Mouse (Mus musculus): ENCODE data around the gene Tmpo. TPM values are rescaled to one million over a fixed set of nuclear protein-coding genes. Genes with fewer than 3 reads are reported as not detected.

Tmpo gene
- polyA plus RNA-seq, 1 experiment = 265 TPM

GRCm38 (mm10) chr10:91199238-91199780 lies 18.2 kb upstream of the Tmpo start:
- no peak overlapping the region for H3K27ac ChIP-seq (ENCODE audit: insufficient read depth, low read length)
- no peak overlapping the region for H3K9ac ChIP-seq (ENCODE audit: low read depth, poor library complexity, severe bottlenecking)
- TF ChIP-seq EP300 (IDR thresholded peaks at IDR 0.05; ENCODE audit: insufficient read depth, low read depth, low read length) = no peak

GRCm38 (mm10) chr10:91197704-91198103 lies 16.6 kb upstream of the Tmpo start:
- Histone ChIP-seq H3K9ac (ENCODE audit: low read depth, poor library complexity, severe bottlenecking) (no peak overlapping the region), H3K36me3 (ENCODE audit: control insufficient read depth, insufficient read depth, low read length, poor library complexity, severe bottlenecking) (no peaks in the 10 kb centered on the region), H3K4me3 (ENCODE audit: low read depth, low read length) (no peak overlapping the region), H3K4me1 (ENCODE audit: control insufficient read depth, insufficient read depth, low read length) (no peaks in the 10 kb centered on the region), H3K27me3 (ENCODE audit: control insufficient read depth, insufficient read depth, low read length, poor library complexity, severe bottlenecking) (no peaks in the 10 kb centered on the region), H3K9me3 (replicated peaks; ENCODE audit: control insufficient read depth, insufficient read depth, low read length, poor library complexity, severe bottlenecking) (peaks cover 6% of the 10 kb centered on the region; the same call in 1 of the 2 replicates), H3K27ac (ENCODE audit: insufficient read depth, low read length) (no peak overlapping the region)
- TF ChIP-seq CTCF (IDR thresholded peaks at IDR 0.05; ENCODE audit: low read depth, low read length) (no peak), POLR2A (IDR thresholded peaks at IDR 0.05; ENCODE audit: insufficient read depth, low read length) (no peak), EP300 (IDR thresholded peaks at IDR 0.05; ENCODE audit: insufficient read depth, low read depth, low read length) (no peak)

More at GRCm38 (mm10) chr10:91199238-91199780, 18.2 kb upstream of the Tmpo start:
- H3K9me3 ChIP-seq (replicated peaks; ENCODE audit: control insufficient read depth, insufficient read depth, low read length, poor library complexity, severe bottlenecking) = peaks cover 6% of the 10 kb centered on the region; the same call in 1 of the 2 replicates
- no peaks in the 10 kb centered on the region for H3K27me3 ChIP-seq (ENCODE audit: control insufficient read depth, insufficient read depth, low read length, poor library complexity, severe bottlenecking)
- no peaks in the 10 kb centered on the region for H3K36me3 ChIP-seq (ENCODE audit: control insufficient read depth, insufficient read depth, low read length, poor library complexity, severe bottlenecking)
- no peak overlapping the region for H3K4me3 ChIP-seq (ENCODE audit: low read depth, low read length)
- H3K4me1 ChIP-seq (ENCODE audit: control insufficient read depth, insufficient read depth, low read length) = no peaks in the 10 kb centered on the region

GRCm38 (mm10) chr10:91196778-91197177 lies 15.7 kb upstream of the Tmpo start:
- H3K4me3 ChIP-seq (ENCODE audit: low read depth, low read length) = no peak overlapping the region
- TF ChIP-seq EP300 (IDR thresholded peaks at IDR 0.05; ENCODE audit: insufficient read depth, low read depth, low read length) (no peak), POLR2A (IDR thresholded peaks at IDR 0.05; ENCODE audit: insufficient read depth, low read length) (no peak), CTCF (IDR thresholded peaks at IDR 0.05; ENCODE audit: low read depth, low read length) (no peak)
- H3K36me3 ChIP-seq (ENCODE audit: control insufficient read depth, insufficient read depth, low read length, poor library complexity, severe bottlenecking) = no peaks in the 10 kb centered on the region
- no peaks in the 10 kb centered on the region for H3K27me3 ChIP-seq (ENCODE audit: control insufficient read depth, insufficient read depth, low read length, poor library complexity, severe bottlenecking)
- peaks cover 6% of the 10 kb centered on the region; the same call in 1 of the 2 replicates for H3K9me3 ChIP-seq (replicated peaks; ENCODE audit: control insufficient read depth, insufficient read depth, low read length, poor library complexity, severe bottlenecking)
- no peak overlapping the region for H3K27ac ChIP-seq (ENCODE audit: insufficient read depth, low read length)
- H3K4me1 ChIP-seq (ENCODE audit: control insufficient read depth, insufficient read depth, low read length) = no peaks in the 10 kb centered on the region
- no peak overlapping the region for H3K9ac ChIP-seq (ENCODE audit: low read depth, poor library complexity, severe bottlenecking)

GRCm38 (mm10) chr10:91195680-91196079 lies 14.6 kb upstream of the Tmpo start:
- Histone ChIP-seq H3K27me3 (ENCODE audit: control insufficient read depth, insufficient read depth, low read length, poor library complexity, severe bottlenecking) (no peaks in the 10 kb centered on the region), H3K4me3 (ENCODE audit: low read depth, low read length) (no peak overlapping the region), H3K4me1 (ENCODE audit: control insufficient read depth, insufficient read depth, low read length) (no peaks in the 10 kb centered on the region), H3K9ac (ENCODE audit: low read depth, poor library complexity, severe bottlenecking) (no peak overlapping the region), H3K9me3 (replicated peaks; ENCODE audit: control insufficient read depth, insufficient read depth, low read length, poor library complexity, severe bottlenecking) (peaks cover 4% of the 10 kb centered on the region; the same call in 1 of the 2 replicates), H3K27ac (ENCODE audit: insufficient read depth, low read length) (no peak overlapping the region), H3K36me3 (ENCODE audit: control insufficient read depth, insufficient read depth, low read length, poor library complexity, severe bottlenecking) (no peaks in the 10 kb centered on the region)
- TF ChIP-seq EP300 (IDR thresholded peaks at IDR 0.05; ENCODE audit: insufficient read depth, low read depth, low read length) (no peak), CTCF (IDR thresholded peaks at IDR 0.05; ENCODE audit: low read depth, low read length) (no peak), POLR2A (IDR thresholded peaks at IDR 0.05; ENCODE audit: insufficient read depth, low read length) (no peak)

- TF ChIP-seq POLR2A (IDR thresholded peaks at IDR 0.05; ENCODE audit: insufficient read depth, low read length) (no peak), EP300 (IDR thresholded peaks at IDR 0.05; ENCODE audit: insufficient read depth, low read depth, low read length) (no peak), CTCF (IDR thresholded peaks at IDR 0.05; ENCODE audit: low read depth, low read length) (no peak)
- Histone ChIP-seq H3K9me3 (replicated peaks; ENCODE audit: control insufficient read depth, insufficient read depth, low read length, poor library complexity, severe bottlenecking) (peaks cover 3% of the 10 kb centered on the region; the same call in 1 of the 2 replicates), H3K4me1 (ENCODE audit: control insufficient read depth, insufficient read depth, low read length) (no peaks in the 10 kb centered on the region), H3K36me3 (ENCODE audit: control insufficient read depth, insufficient read depth, low read length, poor library complexity, severe bottlenecking) (no peaks in the 10 kb centered on the region), H3K9ac (ENCODE audit: low read depth, poor library complexity, severe bottlenecking) (peak overlapping the region; percentile 58), H3K27me3 (ENCODE audit: control insufficient read depth, insufficient read depth, low read length, poor library complexity, severe bottlenecking) (no peaks in the 10 kb centered on the region), H3K27ac (ENCODE audit: insufficient read depth, low read length) (no peak overlapping the region), H3K4me3 (ENCODE audit: low read depth, low read length) (peak overlapping the region; percentile 32)
Observed at GRCm38 (mm10) chr10:91195091-91195490, 14.0 kb upstream of the Tmpo start.

GRCm38 (mm10) chr10:91191851-91192250 lies 10.7 kb upstream of the Tmpo start:
- Histone ChIP-seq H3K9ac (ENCODE audit: low read depth, poor library complexity, severe bottlenecking) (no peak overlapping the region), H3K36me3 (ENCODE audit: control insufficient read depth, insufficient read depth, low read length, poor library complexity, severe bottlenecking) (no peaks in the 10 kb centered on the region), H3K4me1 (ENCODE audit: control insufficient read depth, insufficient read depth, low read length) (no peaks in the 10 kb centered on the region), H3K27ac (ENCODE audit: insufficient read depth, low read length) (no peak overlapping the region), H3K4me3 (ENCODE audit: low read depth, low read length) (no peak overlapping the region), H3K9me3 (replicated peaks; ENCODE audit: control insufficient read depth, insufficient read depth, low read length, poor library complexity, severe bottlenecking) (no peaks in the 10 kb centered on the region; the same call in 1 of the 2 replicates), H3K27me3 (ENCODE audit: control insufficient read depth, insufficient read depth, low read length, poor library complexity, severe bottlenecking) (no peaks in the 10 kb centered on the region)
- TF ChIP-seq CTCF (IDR thresholded peaks at IDR 0.05; ENCODE audit: low read depth, low read length) (no peak), EP300 (IDR thresholded peaks at IDR 0.05; ENCODE audit: insufficient read depth, low read depth, low read length) (no peak), POLR2A (IDR thresholded peaks at IDR 0.05; ENCODE audit: insufficient read depth, low read length) (no peak)

All from ES-Bruce4 (cell line).